Mouse (Mus musculus): ENCODE results near the gene Foxd1. TPM values are rescaled to one million over a fixed set of nuclear protein-coding genes. Genes with fewer than 3 reads are reported as not detected.

The Foxd1 gene
- total RNA-seq, 2 experiments from 2014 or later = 0.50 to 0.54 TPM

GRCm38 (mm10) chr13:98383911-98384498 is 30.0 kb downstream of the Foxd1 start:
- DNase-seq (ENCODE audit: low spot score in 2 of 2) = no peak

- no peak for DNase-seq (ENCODE audit: low spot score in 2 of 2)
These were observed 31.8 kb downstream of the Foxd1 start for GRCm38 (mm10) chr13:98385877-98386276.

- DNase-seq (ENCODE audit: low spot score in 2 of 2) = no peak
These were observed 35.0 kb downstream of the Foxd1 start for GRCm38 (mm10) chr13:98389092-98389491.

GRCm38 (mm10) chr13:98390363-98390762 is 36.3 kb downstream of the Foxd1 start:
- no peak for DNase-seq (ENCODE audit: low spot score in 2 of 2)

- no peak for DNase-seq (ENCODE audit: low spot score in 2 of 2)
These were observed 37.0 kb downstream of the Foxd1 start for GRCm38 (mm10) chr13:98390771-98391634.

- DNase-seq (ENCODE audit: low spot score in 2 of 2) = no peak
These were observed 37.6 kb downstream of the Foxd1 start for GRCm38 (mm10) chr13:98391635-98391990.

GRCm38 (mm10) chr13:98392031-98392430 is 38.0 kb downstream of the Foxd1 start:
- no peak for DNase-seq (ENCODE audit: low spot score in 2 of 2)

- DNase-seq (ENCODE audit: low spot score in 2 of 2) = no peak
These were observed 39.5 kb downstream of the Foxd1 start for GRCm38 (mm10) chr13:98393356-98394070.

Other genes with a start within 250 kb of the Foxd1 start
- gene Arhgef28, start 147.8 kb upstream of the Foxd1 start, total RNA-seq (2021) = 10 to 100 TPM; 14.2 to 28.0 TPM
- 10 to 100 TPM; 16.4 to 20.1 TPM for gene Utp15, start 91.2 kb upstream of the Foxd1 start, total RNA-seq (2021)
- 10 to 100 TPM; 15.4 to 22.9 TPM for gene Ankra2, start 91.2 kb upstream of the Foxd1 start, total RNA-seq (2021)
- not detected for gene Gm21976, start 74.4 kb upstream of the Foxd1 start, total RNA-seq (2021)
- 100 to 1,000 TPM; 298 to 383 TPM for gene Btf3, start 37.2 kb upstream of the Foxd1 start, total RNA-seq (2021)
- gene Gm10320, start 137.8 kb downstream of the Foxd1 start, total RNA-seq (2021) = not detected

All from adrenal gland, adult 18-20 months (tissue).